Mouse (Mus musculus) G1E (cell line): ENCODE results near the gene 1700061G19Rik. TPM values are rescaled to one million over a fixed set of nuclear protein-coding genes. Genes with fewer than 3 reads are reported as not detected.

Source experiments
- ATAC-seq: 2 replicates; pipeline ENCODE4 v1.8.0; 2016; ENCODE audit warnings: mild to moderate bottlenecking; ENCODE audit not compliant: insufficient number of reproducible peaks, poor library complexity, low FRiP score, severe bottlenecking; ENCODE audit errors: extremely low read depth
- DNase-seq: peaks from one replicate; pipeline ENCODE4 v3.0.0; 2012; ENCODE audit warnings: low spot score
- H3K27me3 ChIP-seq: 2 replicates; pipeline ENCODE4 v1.6.1; 2012; ENCODE audit warnings: mild to moderate bottlenecking, low read length, inconsistent platforms; ENCODE audit not compliant: insufficient read depth
- H3K36me3 ChIP-seq: replicated peaks from 2 replicates; pipeline ENCODE3; 2012; ENCODE audit warnings: mild to moderate bottlenecking, inconsistent platforms
- H3K4me1 ChIP-seq: 2 replicates; pipeline ENCODE4 v1.6.1; 2012; ENCODE audit warnings: low read depth, low read length, inconsistent platforms, mixed read lengths; ENCODE audit not compliant: insufficient read depth
- H3K4me3 ChIP-seq: 2 replicates; pipeline ENCODE4 v1.5.1; 2012; ENCODE audit warnings: low read depth, mild to moderate bottlenecking, inconsistent platforms, low read length, moderate library complexity, mixed read lengths
- H3K9me3 ChIP-seq: replicated peaks from 2 replicates; pipeline ENCODE4 v1.6.1; 2012; ENCODE audit warnings: inconsistent platforms
- CTCF ChIP-seq: IDR thresholded peaks from 2 replicates; pipeline ENCODE4 v1.5.1; 2012; ENCODE audit warnings: low read depth, low read length, inconsistent platforms, mixed read lengths
- GATA1 ChIP-seq: IDR thresholded peaks from 2 replicates; pipeline ENCODE4 v1.6.1; 2012; ENCODE audit warnings: borderline replicate concordance, low read length, inconsistent platforms, mixed read lengths
- GATA2 ChIP-seq: IDR thresholded peaks from 2 replicates; pipeline ENCODE4 v1.6.1; 2012; ENCODE audit warnings: low read depth, low read length, inconsistent platforms, borderline replicate concordance
- POLR2AphosphoS5 ChIP-seq: IDR thresholded peaks from 2 replicates; pipeline ENCODE4 v1.6.1; 2012; ENCODE audit warnings: low read depth, low read length, inconsistent platforms; ENCODE audit not compliant: insufficient replicate concordance
- TAL1 ChIP-seq: conservative IDR thresholded peaks from 2 replicates; pipeline ENCODE4 v1.6.1; 2012; ENCODE audit warnings: low read depth, low read length, inconsistent platforms, mixed read lengths
- polyA plus RNA-seq: library from polyadenylated mRNA; stranded (reverse); fragments of >175 nt; gene quantifications from 2 replicates; pipeline ENCODE4 v1.2.3, GENCODE M21; 2012
- total RNA-seq, 2 experiments: library from RNA; stranded (forward) in 1 of 2; stranded (reverse) in 1 of 2; fragments of 200-1000 nt in 1 of 2; fragments of >200 nt in 1 of 2; fragmentation: Nextera tagmentation in 1 of 2; gene quantifications; 2 replicates each; pipeline ENCODE4 v1.2.3; 2014 to 2017

Gene 1700061G19Rik
- total and polyA plus RNA-seq, 3 experiments = 0.22 TPM; not detected in 2

- TF ChIP-seq TAL1 = no peak
- no peak for TF ChIP-seq CTCF
- TF ChIP-seq GATA2 = no peak
- TF ChIP-seq POLR2AphosphoS5 = no peak
- no peak for TF ChIP-seq GATA1
- Histone ChIP-seq H3K36me3 (peaks cover 78% of the 10 kb centered on the region), H3K4me3 (no peak overlapping the region), H3K27me3 (no peaks in the 10 kb centered on the region), H3K4me1 (peaks cover 28% of the 10 kb centered on the region), H3K9me3 (no peaks in the 10 kb centered on the region)
- DNase-seq (no peak), ATAC-seq (no peak)
Measured at GRCm38 (mm10) chr17:56929101-56929500, 53.8 kb downstream of the 1700061G19Rik start.

- TF ChIP-seq GATA1 = no peak
- TF ChIP-seq GATA2 = no peak
- no peak for TF ChIP-seq TAL1
- TF ChIP-seq CTCF = no peak
- TF ChIP-seq POLR2AphosphoS5 = no peak
- H3K4me3 ChIP-seq = no peak overlapping the region
- no peaks in the 10 kb centered on the region for H3K9me3 ChIP-seq
- no peak for ATAC-seq
- H3K27me3 ChIP-seq = no peaks in the 10 kb centered on the region
- no peak for DNase-seq
- H3K36me3 ChIP-seq = peaks cover 78% of the 10 kb centered on the region
- H3K4me1 ChIP-seq = peaks cover 33% of the 10 kb centered on the region
Measured at GRCm38 (mm10) chr17:56929530-56929929, 54.3 kb downstream of the 1700061G19Rik start.

GRCm38 (mm10) chr17:56930026-56930425 is 54.7 kb downstream of the 1700061G19Rik start:
- TF ChIP-seq POLR2AphosphoS5 (no peak), GATA1 (no peak), CTCF (no peak), GATA2 (no peak), TAL1 (no peak)
- Histone ChIP-seq H3K4me3 (no peak overlapping the region), H3K9me3 (no peaks in the 10 kb centered on the region), H3K36me3 (peaks cover 73% of the 10 kb centered on the region), H3K27me3 (no peaks in the 10 kb centered on the region), H3K4me1 (peaks cover 38% of the 10 kb centered on the region)
- no peak for ATAC-seq
- DNase-seq = no peak

GRCm38 (mm10) chr17:56933395-56933794 is 58.1 kb downstream of the 1700061G19Rik start:
- H3K36me3 ChIP-seq = peaks cover 48% of the 10 kb centered on the region
- H3K9me3 ChIP-seq = peaks cover 7% of the 10 kb centered on the region
- H3K27me3 ChIP-seq = peaks cover 24% of the 10 kb centered on the region
- no peak overlapping the region for H3K4me3 ChIP-seq
- no peak for TF ChIP-seq POLR2AphosphoS5
- no peak for TF ChIP-seq TAL1
- TF ChIP-seq GATA1 = no peak
- TF ChIP-seq GATA2 = no peak
- TF ChIP-seq CTCF = no peak
- DNase-seq (no peak), ATAC-seq (no peak)
- H3K4me1 ChIP-seq = peaks cover 37% of the 10 kb centered on the region

GRCm38 (mm10) chr17:56934545-56935330 is 59.5 kb downstream of the 1700061G19Rik start:
- no peak for ATAC-seq
- TF ChIP-seq GATA1 = no peak
- no peak for TF ChIP-seq TAL1
- TF ChIP-seq CTCF = no peak
- TF ChIP-seq GATA2 = no peak
- TF ChIP-seq POLR2AphosphoS5 = no peak
- peaks cover 31% of the 10 kb centered on the region for H3K4me1 ChIP-seq
- H3K4me3 ChIP-seq = peak overlapping the region; percentile 96
- peaks cover 7% of the 10 kb centered on the region for H3K9me3 ChIP-seq
- peaks cover 29% of the 10 kb centered on the region for H3K27me3 ChIP-seq
- H3K36me3 ChIP-seq = peaks cover 34% of the 10 kb centered on the region
- DNase-seq = peak; percentile 20

- H3K27me3 ChIP-seq = peaks cover 29% of the 10 kb centered on the region
- H3K9me3 ChIP-seq = peaks cover 7% of the 10 kb centered on the region
- peaks cover 29% of the 10 kb centered on the region for H3K36me3 ChIP-seq
- H3K4me3 ChIP-seq = peak within 1 kb of the TSS; percentile 96
- TF ChIP-seq GATA2 (no peak), TAL1 (no peak), GATA1 (no peak), POLR2AphosphoS5 (no peak), CTCF (0 out of 2 replicates have a peak, but pooled peaks have one; percentile 8)
- ATAC-seq (peak; percentile 88), DNase-seq (peak; percentile 100)
- H3K4me1 ChIP-seq = peaks cover 29% of the 10 kb centered on the region
Measured at GRCm38 (mm10) chr17:56935363-56936131, 60.3 kb downstream of the 1700061G19Rik start, which contains the start of gene Mllt1. Gene Mllt1, minus strand, starts transcription at chr17:56935415.
